Mouse (Mus musculus) forebrain, embryonic 10.5 days (tissue): Measurements from ENCODE around the gene Cds1. TPM values are rescaled to one million over a fixed set of nuclear protein-coding genes. Genes with fewer than 3 reads are reported as not detected.

Experiments
- DNase-seq: peaks from one replicate; pipeline ENCODE4 v3.0.0-alpha.2; 2017; ENCODE audit warnings: low spot score; ENCODE audit errors: extremely low spot score
- H3K27ac ChIP-seq: fragments of 300-500 bp; sonication (generic); 2 replicates; pipeline ENCODE4 v1.5.1; 2016; ENCODE audit warnings: mild to moderate bottlenecking
- H3K27me3 ChIP-seq: fragments of 300-500 bp; sonication (generic); 2 replicates; pipeline ENCODE4 v1.6.1; 2016; ENCODE audit warnings: mild to moderate bottlenecking; ENCODE audit not compliant: poor library complexity, severe bottlenecking
- H3K36me3 ChIP-seq: fragments of 300-500 bp; sonication (generic); replicated peaks from 2 replicates; pipeline ENCODE4 v1.6.1; 2016; ENCODE audit warnings: mild to moderate bottlenecking, moderate library complexity
- H3K4me1 ChIP-seq: fragments of 300-500 bp; sonication (generic); 2 replicates; pipeline ENCODE4 v1.6.1; 2016
- H3K4me3 ChIP-seq: fragments of 300-500 bp; sonication (generic); 2 replicates; pipeline ENCODE4 v1.5.1; 2016; ENCODE audit warnings: mild to moderate bottlenecking, moderate library complexity
- H3K9me3 ChIP-seq: fragments of 300-500 bp; sonication (generic); 2 replicates; pipeline ENCODE4 v1.6.1; 2016; ENCODE audit warnings: mild to moderate bottlenecking, moderate library complexity
- WGBS: fragments of 180-500 bp; shearing (Covaris S2); methylation state at CpG from one replicate; pipeline ENCODE4 v1.1.7; 2016; 5-methylcytosine and 5-hydroxymethylcytosine counted together
- polyA plus RNA-seq: library from polyadenylated mRNA; unstranded; fragments of >200 nt; fragmentation: Nextera tagmentation; extraction: Ambion mirVana; gene quantifications from 2 replicates; pipeline ENCODE4 v1.2.1, GENCODE M21; 2016

Cds1 gene
- polyA plus RNA-seq, 1 experiment from 2014 or later: 0.63 TPM

DNA sequence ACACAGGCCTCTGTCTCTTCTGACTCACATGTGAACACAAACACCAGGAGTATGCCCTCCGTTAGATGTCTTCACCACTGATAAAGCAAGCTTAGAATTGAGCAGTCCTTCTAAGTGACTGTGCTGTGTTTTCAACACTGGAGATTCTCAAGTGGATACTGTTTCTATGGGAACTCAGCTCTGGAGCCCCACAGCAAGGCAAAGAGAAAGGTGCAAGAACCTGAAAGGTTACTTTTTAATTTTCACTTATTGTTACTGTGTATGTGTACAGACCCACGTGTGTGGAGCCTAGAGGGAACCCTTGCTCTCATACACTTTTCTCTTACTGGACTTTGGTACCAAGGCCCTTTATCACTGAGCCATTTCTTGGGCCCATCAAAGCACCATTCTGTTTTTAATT, 101.8 kb downstream of the Cds1 start:
- no peak overlapping the region for H3K4me3 ChIP-seq
- H3K27ac ChIP-seq: no peak overlapping the region
- H3K4me1 ChIP-seq: no peaks in the 10 kb centered on the region
- peaks cover 97% of the 10 kb centered on the region for H3K36me3 ChIP-seq
- H3K9me3 ChIP-seq: peaks cover 5% of the 10 kb centered on the region; the same call in 1 of the 2 replicates
- no peak for DNase-seq
- WGBS: 86% methylated on average over 2 of the region's 2 CpGs
- H3K27me3 ChIP-seq: no peaks in the 10 kb centered on the region

Other genes with a start within 250 kb of the Cds1 start
- gene Nkx6-1, start 100.1 kb upstream of the Cds1 start, polyA plus RNA-seq: 1.0 and 1.1 TPM in 2 replicates